Mouse (Mus musculus): ENCODE results near the gene Tmem88b.

The Tmem88b gene

DNA sequence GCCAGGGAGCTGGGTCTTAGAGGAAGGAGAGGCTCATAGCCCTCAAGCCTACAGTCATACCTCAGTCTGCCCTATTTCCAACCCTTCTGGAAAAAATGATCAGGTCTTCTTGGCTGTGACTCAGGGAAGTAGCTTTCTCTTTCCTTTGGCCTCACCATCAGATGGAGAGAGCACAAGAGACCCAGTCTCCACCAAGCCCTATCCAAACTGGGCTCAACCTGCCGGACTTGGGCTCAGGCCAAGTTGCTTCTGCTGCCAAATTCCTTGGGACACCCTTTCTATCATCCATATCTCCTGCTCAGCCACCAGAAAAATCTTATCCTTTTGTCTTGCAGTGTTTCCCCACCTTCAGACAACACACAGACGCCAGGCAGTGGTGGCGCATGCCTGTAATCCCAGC lies 9.8 kb downstream of the Tmem88b start:
- ChIA-PET CTCF (interaction anchor here in 1 of 4 experiments (2.5 to 3.3 kb wide), 2 partner anchors 8 to 16 kb away, joined by 13 read pairs; partner anchors contain the start of gene Atad3a), POLR2A (interaction anchor here in 2 of 4 experiments (0.6 to 2.6 kb wide), 13 partner anchors 8 to 295 kb away, joined by 3 to 16 read pairs (median 4); partner anchors contain the start of genes Ankrd65 (in 1 of the 2), Atad3a (in 1 of the 2) and Tmem88b (in 1 of the 2))

DNA sequence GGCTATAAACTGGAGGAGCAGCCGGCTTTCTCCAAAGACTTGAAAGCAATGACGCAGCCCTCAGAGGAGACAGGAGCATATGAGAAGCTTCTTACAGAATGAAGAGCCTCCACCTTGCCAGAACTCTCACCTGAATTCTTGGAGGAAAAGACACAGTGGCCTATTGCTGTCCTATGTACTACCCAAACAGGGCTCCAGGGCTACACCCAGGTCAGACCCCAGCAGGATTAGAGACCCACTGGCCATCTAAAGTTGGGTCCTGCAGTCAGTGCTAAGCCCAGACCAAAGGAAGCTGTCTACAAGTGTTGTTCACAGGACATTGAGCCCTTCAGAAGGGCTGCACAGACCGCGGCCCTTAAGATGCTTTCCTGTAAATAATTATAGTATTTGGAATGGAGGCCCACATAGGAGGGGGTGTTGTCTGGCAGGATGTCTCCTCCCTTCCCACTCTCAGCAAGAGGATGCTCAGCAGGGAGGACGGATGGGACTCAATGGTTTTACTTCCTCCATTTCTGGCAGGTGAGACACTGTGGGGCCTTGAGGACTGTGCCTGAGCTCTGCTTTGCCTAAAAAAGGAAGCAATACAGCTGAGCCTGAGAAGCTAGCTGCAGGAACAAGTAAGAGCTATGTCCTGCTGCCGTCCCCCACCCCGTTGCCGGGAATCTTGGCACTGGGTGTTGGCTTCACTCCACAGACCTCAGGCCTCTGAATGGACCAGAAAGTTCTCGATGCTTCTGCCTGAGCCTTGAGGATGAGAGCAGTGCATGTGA lies 10.5 kb downstream of the Tmem88b start:
- CTCF ChIA-PET, result interaction anchor here in 2 of 4 experiments (0.6 to 3.3 kb wide), 6 partner anchors 9 to 946 kb away, joined by 3 to 13 read pairs (median 5); partner anchors contain the start of gene Atad3a (in 1 of the 2)
- POLR2A ChIA-PET, result interaction anchor here in 3 of 4 experiments (0.6 to 2.6 kb wide), 29 partner anchors 9 to 448 kb away, joined by 3 to 16 read pairs (median 4); partner anchors contain the start of genes Atad3a (in 2 of the 3), Ankrd65 (in 1 of the 3) and Tmem88b (in 1 of the 3)

GRCm38 (mm10) chr4:155774280-155774754 lies 11.4 kb downstream of the Tmem88b start, which contains the start of gene Vwa1:
TSS of gene Vwa1 (minus strand) at chr4:155774698.
- CTCF ChIA-PET, result interaction anchor here in 2 of 4 experiments (0.6 to 3.3 kb wide), 6 partner anchors 10 to 945 kb away, joined by 3 to 13 read pairs (median 5); partner anchors contain the start of gene Atad3a (in 1 of the 2)
- POLR2A ChIA-PET, result interaction anchor here in 3 of 4 experiments (0.6 to 2.6 kb wide), 21 partner anchors 9 to 201 kb away, joined by 3 to 16 read pairs (median 4); partner anchors contain the start of genes Atad3a (in 2 of the 3), Mrpl20 (in 1 of the 3) and Tmem88b (in 1 of the 3)

DNA sequence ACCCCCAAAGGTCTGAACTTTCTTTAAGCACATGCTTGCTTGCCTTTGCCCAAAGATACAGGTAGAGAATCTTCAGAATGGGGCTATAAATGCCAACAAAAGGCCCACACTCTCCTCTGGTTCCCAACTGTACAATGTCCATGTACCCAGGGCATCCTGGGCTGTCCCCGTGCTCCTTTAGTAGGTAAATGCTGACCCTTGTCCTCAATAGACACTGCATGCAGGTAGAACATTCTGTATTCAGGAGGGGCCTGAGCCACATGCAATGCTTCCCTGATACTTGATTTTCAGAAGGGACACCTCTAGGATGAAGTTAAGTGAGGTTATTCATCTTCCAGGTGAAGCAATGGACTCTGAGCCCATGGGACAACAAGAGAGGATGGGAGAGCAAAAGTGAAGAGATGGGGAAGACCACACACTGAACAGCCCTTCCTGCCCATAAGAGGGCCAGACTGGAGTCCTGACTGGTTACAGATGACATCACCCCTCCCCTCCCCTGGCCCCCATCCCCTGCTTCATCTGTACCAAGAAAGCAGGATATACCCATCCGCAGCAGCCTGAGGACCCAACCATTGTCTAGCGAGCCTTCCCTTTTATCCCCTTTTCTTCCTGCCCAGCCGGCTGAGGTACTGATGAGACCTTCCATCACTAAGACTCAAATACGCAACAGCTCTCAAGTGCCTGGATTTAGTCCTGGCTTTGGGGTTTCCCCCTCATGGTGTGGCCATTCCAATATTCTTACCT lies 12.2 kb downstream of the Tmem88b start:
- CTCF ChIA-PET, result interaction anchor here in 2 of 4 experiments (0.6 to 3.3 kb wide), 6 partner anchors 10 to 292 kb away, joined by 3 to 13 read pairs (median 8); partner anchors contain the start of gene Atad3a (in 1 of the 2)
- POLR2A ChIA-PET, result interaction anchor here in 3 of 4 experiments (1.0 to 2.6 kb wide), 12 partner anchors 10 to 52 kb away, joined by 3 to 16 read pairs (median 4); partner anchors contain the start of genes Atad3a (in 3 of the 3) and Mrpl20 (in 1 of the 3)

DNA sequence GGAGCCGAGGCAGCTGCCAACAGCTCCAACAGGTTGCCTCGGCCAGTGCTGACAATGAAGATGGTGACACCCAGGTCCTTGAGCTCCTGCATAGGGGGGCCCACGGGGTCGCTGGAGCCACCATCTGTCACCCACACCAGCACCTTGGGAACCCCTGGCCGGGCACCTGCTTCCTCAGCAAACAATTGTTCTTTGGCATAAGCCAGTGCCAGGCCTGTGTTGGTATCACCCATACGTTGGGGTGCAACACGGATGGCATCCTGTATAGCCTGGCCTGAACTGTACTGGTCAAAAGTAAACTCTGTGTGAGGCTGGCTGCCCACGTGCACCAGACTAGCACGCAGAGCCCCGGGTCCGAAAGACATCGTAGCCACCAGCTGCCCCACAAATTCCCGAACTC lies 12.9 kb downstream of the Tmem88b start:
- ChIA-PET CTCF (interaction anchor here in 1 of 4 experiments (3.3 kb wide), 1 partner anchor 11 kb away, joined by 13 read pairs; no protein-coding TSS in a partner anchor), POLR2A (interaction anchor here in 2 of 4 experiments (0.8 to 1.3 kb wide), 2 partner anchors 11 to 12 kb away, joined by 3 to 4 read pairs; partner anchors contain the start of gene Atad3a (in 1 of the 2))

- ChIA-PET CTCF (no interaction called here), POLR2A (interaction anchor here in 1 of 4 experiments (2.4 kb wide), 1 partner anchor 11 kb away, joined by 9 read pairs; the partner anchor contains the start of gene Atad3a)
Measured at GRCm38 (mm10) chr4:155771706-155772105, 14.0 kb downstream of the Tmem88b start.

- ChIA-PET POLR2A (interaction anchor here in 3 of 4 experiments (0.5 to 2.4 kb wide), 4 partner anchors 10 to 74 kb away, joined by 3 to 9 read pairs (median 4); partner anchors contain the start of gene Atad3a (in 1 of the 3)), CTCF (interaction anchor here (0.6 to 1.0 kb wide), 8 partner anchors 10 to 93 kb away, joined by 3 to 7 read pairs (median 4); partner anchors contain the start of gene Atad3a (in 1 of the 4))
Measured at GRCm38 (mm10) chr4:155770626-155771025, 15.0 kb downstream of the Tmem88b start.

DNA sequence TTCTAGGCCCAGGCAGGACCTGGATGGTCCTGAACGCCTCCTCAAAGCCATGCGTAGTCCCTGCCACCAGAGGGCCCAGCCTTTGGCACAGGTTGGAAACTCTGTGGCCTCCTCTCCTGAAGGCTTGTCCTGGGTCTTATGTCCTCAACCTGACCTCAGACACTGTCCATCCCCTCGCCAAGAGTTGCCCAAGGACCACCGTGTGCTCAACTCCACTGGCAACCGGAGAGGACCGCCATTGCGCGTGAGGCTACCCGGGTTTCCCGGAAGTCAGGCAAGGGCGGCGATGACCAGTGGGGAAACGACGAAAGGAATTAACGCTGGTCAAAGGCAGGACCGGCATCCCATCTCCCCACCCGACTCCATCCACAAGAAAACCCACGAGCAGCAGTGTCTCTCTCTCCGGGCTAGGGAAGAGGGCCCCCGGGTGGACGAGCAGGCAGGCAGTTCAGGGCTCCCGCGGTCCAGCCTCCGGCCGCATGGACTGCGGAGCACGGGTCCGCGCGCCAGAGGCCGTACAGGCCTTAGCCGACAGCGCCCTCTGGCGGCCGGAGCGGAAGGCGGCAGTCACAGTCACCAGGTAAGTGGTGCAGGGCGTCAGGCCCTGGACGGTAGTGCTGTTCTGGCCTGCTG lies 15.7 kb downstream of the Tmem88b start:
- ChIA-PET POLR2A (interaction anchor here in 2 of 4 experiments (0.5 to 2.4 kb wide), 2 partner anchors 10 to 20 kb away, joined by 5 to 9 read pairs; partner anchors contain the start of gene Atad3a (in 1 of the 2)), CTCF (interaction anchor here in 2 of 4 experiments (0.6 to 1.0 kb wide), 3 partner anchors 9 to 48 kb away, joined by 3 to 7 read pairs (median 4); partner anchors contain the start of gene Atad3a (in 1 of the 2))

GRCm38 (mm10) chr4:155769496-155769879 lies 16.2 kb downstream of the Tmem88b start:
- ChIA-PET CTCF (no interaction called here), POLR2A (no interaction called here)

GRCm38 (mm10) chr4:155762357-155762756 lies 23.3 kb downstream of the Tmem88b start:
- POLR2A ChIA-PET, result interaction anchor here in 3 of 4 experiments (1.0 to 3.0 kb wide), 8 partner anchors 12 to 93 kb away, joined by 3 to 19 read pairs (median 4); partner anchors contain the start of genes Mib2 (in 1 of the 3) and Ssu72 (in 1 of the 3)
- CTCF ChIA-PET, result no interaction called here

GRCm38 (mm10) chr4:155761356-155762099 lies 24.1 kb downstream of the Tmem88b start:
- CTCF ChIA-PET, result interaction anchor here (0.6 to 3.2 kb wide), 12 partner anchors 9 to 497 kb away, joined by 3 to 14 read pairs (median 4); partner anchors contain the start of genes Dvl1 (in 1 of the 4), Mrpl20 (in 1 of the 4) and Vwa1 (in 1 of the 4)
- POLR2A ChIA-PET, result interaction anchor here (0.6 to 3.0 kb wide), 35 partner anchors 10 to 800 kb away, joined by 3 to 19 read pairs (median 4); partner anchors contain the start of genes Mib2 (in 2 of the 4), Vwa1 (in 2 of the 4), Ccnl2 (in 1 of the 4) and Cptp (in 1 of the 4)

- CTCF ChIA-PET, result interaction anchor here (0.5 to 3.2 kb wide), 14 partner anchors 10 to 496 kb away, joined by 3 to 14 read pairs (median 4); partner anchors contain the start of genes Dvl1 (in 1 of the 4), Mrpl20 (in 1 of the 4) and Vwa1 (in 1 of the 4)
Measured at GRCm38 (mm10) chr4:155760613-155761355, 24.9 kb downstream of the Tmem88b start, which contains the start of gene Atad3a. TSS of gene Atad3a (minus strand) at chr4:155761093.

DNA sequence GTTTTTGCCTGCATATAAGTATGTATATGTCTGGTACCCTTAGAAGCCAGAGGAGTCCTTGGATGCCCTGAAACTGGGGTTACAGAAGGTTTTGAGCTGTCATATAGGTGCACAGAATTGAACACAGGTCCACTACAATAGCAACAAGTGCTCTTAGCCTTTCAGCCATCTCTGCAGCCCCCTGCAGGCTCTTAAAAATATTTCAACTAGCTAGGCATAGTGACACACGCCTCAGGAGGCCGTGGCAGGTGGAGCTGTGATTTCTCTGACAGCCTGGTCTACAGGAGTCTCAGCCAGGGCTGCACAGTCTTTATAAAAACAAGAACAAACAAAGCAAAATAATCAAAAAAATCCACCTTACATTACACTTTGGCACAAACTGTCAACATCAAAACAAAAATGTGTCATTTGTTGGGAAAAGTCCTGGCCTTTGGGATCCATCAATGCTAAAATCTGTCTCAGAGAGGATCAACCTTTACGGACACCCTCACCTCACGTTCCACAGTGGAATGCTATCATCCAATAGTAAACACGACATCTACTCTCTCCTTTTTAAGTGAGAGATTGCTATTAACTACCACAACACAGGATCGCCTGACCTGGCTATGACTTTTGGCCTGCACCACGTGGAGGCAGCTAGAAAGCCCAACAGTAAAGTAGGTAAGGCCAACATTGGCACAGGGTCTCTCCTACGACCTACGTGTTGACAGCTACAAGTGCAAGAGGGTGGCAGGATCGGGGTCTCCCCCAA lies 25.6 kb downstream of the Tmem88b start:
- ChIA-PET POLR2A (interaction anchor here (0.6 to 3.0 kb wide), 44 partner anchors 9 to 1294 kb away, joined by 3 to 19 read pairs (median 4); partner anchors contain the start of genes Vwa1 (in 3 of the 4), Mib2 (in 2 of the 4), Ankrd65 (in 1 of the 4) and Cptp (in 1 of the 4)), CTCF (interaction anchor here in 3 of 4 experiments (0.7 to 3.2 kb wide), 9 partner anchors 10 to 107 kb away, joined by 3 to 14 read pairs (median 4); partner anchors contain the start of gene Vwa1 (in 1 of the 3))

More at GRCm38 (mm10) chr4:155760613-155761355, 24.9 kb downstream of the Tmem88b start, which contains the start of gene Atad3a:
- POLR2A ChIA-PET, result interaction anchor here (0.6 to 3.0 kb wide), 47 partner anchors 10 to 1295 kb away, joined by 3 to 19 read pairs (median 4); partner anchors contain the start of genes Mib2 (in 2 of the 4), Vwa1 (in 2 of the 4), Ankrd65 (in 1 of the 4) and Ccnl2 (in 1 of the 4)

GRCm38 (mm10) chr4:155757011-155757410 lies 28.7 kb downstream of the Tmem88b start:
- POLR2A ChIA-PET, result interaction anchor here in 3 of 4 experiments (0.9 to 1.4 kb wide), 7 partner anchors 9 to 55 kb away, joined by 3 to 4 read pairs (median 3); partner anchors contain the start of gene Vwa1 (in 1 of the 3)
- CTCF ChIA-PET, result no interaction called here

Measured in embryonic stem cell, embryonic (primary cell).